Mouse (Mus musculus): ENCODE data around the gene Arhgap17.

- TF ChIP-seq CTCF (IDR thresholded peaks at IDR 0.05; ENCODE audit: insufficient read depth, low read length) (no peak), POLR2A (IDR thresholded peaks at IDR 0.05; ENCODE audit: borderline replicate concordance, extremely low read depth, low read depth, low read length) (peak; percentile 54; the same call in 1 of the 2 replicates)
Observed at GRCm38 (mm10) chr7:123369759-123370481, at the start of gene Arhgap17, which contains the start of gene Lcmt1.

Measured in lung, adult 2 months (tissue).